Mouse (Mus musculus) cerebellum, adult 2 months (tissue): ENCODE data around the gene Smarca4.

Experiments
- CTCF ChIP-seq: fragments of 200-500 bp; IDR thresholded peaks from 2 replicates; pipeline ENCODE4 v1.5.1; 2011; ENCODE audit warnings: low read depth, mild to moderate bottlenecking, control low read depth, low read length, moderate library complexity, borderline replicate concordance; ENCODE audit not compliant: insufficient read depth
- POLR2A ChIP-seq: fragments of 200-500 bp; IDR thresholded peaks from 2 replicates; pipeline ENCODE4 v1.6.1; 2011; ENCODE audit warnings: low read length, control low read depth, borderline replicate concordance; ENCODE audit not compliant: insufficient read depth

DNA sequence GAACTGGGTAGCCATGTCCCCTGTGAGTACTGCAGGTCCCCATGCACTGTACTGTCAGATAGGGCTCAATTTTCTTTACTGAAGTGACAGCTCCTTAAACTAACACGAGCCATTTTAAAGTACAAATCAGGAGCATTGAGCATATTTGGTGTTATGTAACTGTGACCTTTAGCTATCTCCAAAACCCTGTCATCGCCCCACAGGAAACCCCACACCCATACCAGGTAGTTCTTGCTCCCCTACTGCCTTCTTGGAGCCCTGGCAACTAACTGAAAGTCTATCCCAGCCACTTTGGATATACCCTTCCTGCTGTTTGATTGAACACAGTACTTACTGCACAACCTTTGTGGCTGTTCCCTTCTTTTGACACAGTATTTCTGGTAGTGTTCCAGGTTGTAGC, 48.9 kb upstream of the Smarca4 start:
- TF ChIP-seq CTCF (no peak), POLR2A (no peak)
